Mouse (Mus musculus): Measurements from ENCODE around the gene Htr2c. TPM values are rescaled to one million over a fixed set of nuclear protein-coding genes. Genes with fewer than 3 reads are reported as not detected.

Htr2c gene
- total RNA-seq (2021) = not detected
- long read RNA-seq, experiment 1 = 0 reads
- long read RNA-seq, experiment 2 = 0 reads

GRCm38 (mm10) chrX:146962258-146962913, at the start of gene Htr2c:
Gene Htr2c (plus strand): TSS chrX:146962513.
- no peak for DNase-seq (ENCODE audit: low spot score)

- no peak for DNase-seq (ENCODE audit: low spot score)
Observed at GRCm38 (mm10) chrX:146928251-146928650, 34.1 kb upstream of the Htr2c start.

GRCm38 (mm10) chrX:146936332-146936731, 26.0 kb upstream of the Htr2c start:
- no peak for DNase-seq (ENCODE audit: low spot score)

- DNase-seq (ENCODE audit: low spot score) = no peak
Observed at GRCm38 (mm10) chrX:146946216-146946886, 16.0 kb upstream of the Htr2c start.

GRCm38 (mm10) chrX:146946996-146947395, 15.3 kb upstream of the Htr2c start:
- DNase-seq (ENCODE audit: low spot score) = no peak

GRCm38 (mm10) chrX:146958608-146959007, 3.7 kb upstream of the Htr2c start:
- DNase-seq (ENCODE audit: low spot score) = no peak

GRCm38 (mm10) chrX:146959960-146960359, 2.4 kb upstream of the Htr2c start:
- DNase-seq (ENCODE audit: low spot score) = no peak

GRCm38 (mm10) chrX:146962914-146963547, 718 bp downstream of the Htr2c start:
- no peak for DNase-seq (ENCODE audit: low spot score)

- no peak for DNase-seq (ENCODE audit: low spot score)
Observed at GRCm38 (mm10) chrX:146979931-146980330, 17.6 kb downstream of the Htr2c start.

- no peak for DNase-seq (ENCODE audit: low spot score)
Observed at GRCm38 (mm10) chrX:147055730-147056129, 93.4 kb downstream of the Htr2c start.

GRCm38 (mm10) chrX:147071622-147072021, 109.3 kb downstream of the Htr2c start:
- no peak for DNase-seq (ENCODE audit: low spot score)

GRCm38 (mm10) chrX:147119155-147119554, 156.8 kb downstream of the Htr2c start:
- no peak for DNase-seq (ENCODE audit: low spot score)

GRCm38 (mm10) chrX:147215251-147215650, 252.9 kb downstream of the Htr2c start:
- DNase-seq (ENCODE audit: low spot score) = no peak

GRCm38 (mm10) chrX:147217382-147218013, 255.2 kb downstream of the Htr2c start:
- DNase-seq (ENCODE audit: low spot score) = no peak

- no peak for DNase-seq (ENCODE audit: low spot score)
Observed at GRCm38 (mm10) chrX:147238806-147239542, 276.7 kb downstream of the Htr2c start.

Small RNA genes within 50 kb of the gene (microRNA-seq; reads per million reads assigned to microRNA genes)
- not detected for gene Gm22650
- not detected for gene Gm24627
- gene Mir1264 = not detected
- gene Mir1298 = 1.0 reads per million
- gene Mir1912 = not detected
- not detected for gene Mir448
- gene Mir764 = not detected
